Mouse (Mus musculus) liver, embryonic 13.5 days (tissue): ENCODE measurements at regions not wholly inside any gene's neighbourhood (a gene's known extent, or its start where the extent isn't known, plus 50 kb on each side); places are given as distances from the start of the nearest gene placed in this dataset.

Source experiments
- ATAC-seq: fragments of 200-750 bp; cut with Nextera tagmentation; 2 replicates; pipeline ENCODE4 v1.8.0; 2017; ENCODE audit warnings: low read depth, mild to moderate bottlenecking, moderate number of reproducible peaks, moderate library complexity
- DNase-seq: peaks from one replicate; pipeline ENCODE4 v3.0.0; 2022
- H3K27ac ChIP-seq: fragments of 300-500 bp; sonication (generic); 2 replicates; pipeline ENCODE4 v1.5.1; 2015; ENCODE audit warnings: moderate library complexity, mild to moderate bottlenecking, inconsistent platforms
- H3K27me3 ChIP-seq: fragments of 300-500 bp; sonication (generic); 2 replicates; pipeline ENCODE4 v1.6.1; 2015; ENCODE audit warnings: mild to moderate bottlenecking, inconsistent platforms
- H3K36me3 ChIP-seq: fragments of 300-500 bp; sonication (generic); 2 replicates; pipeline ENCODE4 v1.6.1; 2015; ENCODE audit warnings: mild to moderate bottlenecking, inconsistent platforms
- H3K4me1 ChIP-seq: fragments of 300-500 bp; sonication (generic); replicated peaks from 2 replicates; pipeline ENCODE4 v1.6.1; 2015; ENCODE audit warnings: inconsistent platforms
- H3K4me2 ChIP-seq: fragments of 300-500 bp; sonication (generic); 2 replicates; pipeline ENCODE4 v1.6.1; 2015; ENCODE audit warnings: inconsistent platforms, mild to moderate bottlenecking, moderate library complexity
- H3K4me3 ChIP-seq: fragments of 300-500 bp; sonication (generic); replicated peaks from 2 replicates; pipeline ENCODE4 v1.5.1; 2015; ENCODE audit warnings: mild to moderate bottlenecking, inconsistent platforms
- H3K9ac ChIP-seq: fragments of 300-500 bp; sonication (generic); 2 replicates; pipeline ENCODE4 v1.6.1; 2015; ENCODE audit warnings: mild to moderate bottlenecking, inconsistent platforms
- H3K9me3 ChIP-seq: fragments of 300-500 bp; sonication (generic); replicated peaks from 2 replicates; pipeline ENCODE4 v1.6.1; 2016; ENCODE audit warnings: inconsistent platforms
- WGBS: fragments of 180-500 bp; shearing (Covaris S2); methylation state at CpG from one replicate; pipeline ENCODE4 v1.1.7; 2015; ENCODE audit not compliant: insufficient replicate concordance; 5-methylcytosine and 5-hydroxymethylcytosine counted together

DNA sequence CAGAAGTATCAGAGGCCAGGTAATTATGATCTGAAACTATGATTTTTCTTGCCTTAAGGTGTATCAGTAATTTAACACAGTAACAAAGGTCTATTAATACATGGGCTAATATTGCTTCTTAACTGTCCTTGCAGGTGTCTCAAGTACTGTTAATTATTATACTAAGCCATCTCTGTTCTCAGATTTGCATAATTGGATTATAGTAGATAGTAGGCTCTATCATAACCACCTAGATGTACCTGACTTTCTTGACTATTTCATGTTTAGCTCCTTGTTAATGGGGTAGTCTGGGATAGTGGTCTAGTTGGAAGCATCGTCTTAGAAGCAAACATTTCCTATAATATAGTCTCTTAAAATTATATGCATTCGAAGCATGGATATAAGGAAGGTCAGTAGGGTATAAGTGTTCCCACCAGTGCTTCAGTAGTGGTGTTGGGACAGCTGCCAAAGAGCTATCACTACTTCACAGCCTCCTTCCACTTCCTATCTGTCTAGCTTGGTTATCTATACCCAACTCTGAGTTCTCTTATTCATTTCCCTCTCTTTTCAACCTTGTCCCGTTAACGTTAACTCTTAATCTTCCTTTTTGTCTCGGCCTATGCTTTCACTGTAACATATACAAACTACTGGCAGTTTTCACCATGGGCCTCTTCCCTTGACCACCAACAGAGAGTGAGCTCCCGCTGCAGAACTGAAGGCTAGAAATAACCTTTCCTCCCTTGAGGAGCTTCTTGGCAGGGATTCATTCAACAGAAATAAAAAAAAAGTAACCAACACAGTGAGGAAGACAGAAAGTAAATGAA lies 630.9 kb upstream of the Lcorl start:
- Histone ChIP-seq H3K27me3 (no peaks in the 10 kb centered on the region), H3K4me1 (no peaks in the 10 kb centered on the region; the same call in 1 of the 2 replicates), H3K27ac (no peak overlapping the region), H3K9ac (no peak overlapping the region), H3K36me3 (no peaks in the 10 kb centered on the region), H3K4me2 (no peak overlapping the region), H3K9me3 (no peaks in the 10 kb centered on the region), H3K4me3 (no peak overlapping the region)
- DNase-seq (no peak), ATAC-seq (peak; percentile 79)
- 13% methylated on average over 6 of the region's 6 CpGs for WGBS

DNA sequence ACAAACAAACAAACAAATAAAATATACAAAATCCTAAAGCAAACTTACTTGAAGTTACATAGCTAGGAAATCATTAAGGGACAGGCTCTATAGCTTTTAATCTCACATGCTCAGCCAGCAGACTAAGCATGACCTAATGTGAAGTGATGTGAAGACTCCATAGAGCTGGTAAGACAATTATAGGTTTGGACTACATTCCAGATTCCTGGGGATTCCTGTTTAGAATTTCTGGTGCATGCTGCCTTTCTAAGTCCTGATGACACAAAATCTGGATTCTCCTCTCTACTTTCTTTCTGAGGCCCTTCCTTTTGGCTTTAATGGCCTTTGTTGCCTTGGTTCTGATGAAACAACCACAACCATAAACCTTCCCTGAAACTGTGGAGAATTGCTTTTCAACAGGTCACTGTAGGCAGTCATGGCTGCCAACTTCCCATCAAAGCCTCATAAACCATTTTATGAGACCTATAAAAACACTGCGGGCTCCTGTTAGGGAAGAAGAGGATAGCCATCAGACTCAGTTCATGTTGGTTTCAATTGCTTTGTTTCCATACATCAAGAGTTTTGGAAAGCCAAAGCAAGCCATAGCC lies 629.4 kb upstream of the Lcorl start:
- 71% methylated on average over 1 of the region's 1 CpGs for WGBS
- no peak for ATAC-seq
- Histone ChIP-seq H3K4me3 (no peak overlapping the region), H3K4me2 (no peak overlapping the region), H3K9me3 (no peaks in the 10 kb centered on the region), H3K4me1 (no peaks in the 10 kb centered on the region; the same call in 1 of the 2 replicates), H3K9ac (no peak overlapping the region), H3K27ac (no peak overlapping the region), H3K36me3 (no peaks in the 10 kb centered on the region), H3K27me3 (no peaks in the 10 kb centered on the region)
- no peak for DNase-seq

- no peak for ATAC-seq
- no peaks in the 10 kb centered on the region for H3K9me3 ChIP-seq
- H3K27me3 ChIP-seq: no peaks in the 10 kb centered on the region
- no peaks in the 10 kb centered on the region for H3K36me3 ChIP-seq
- DNase-seq: no peak
- no peak overlapping the region for H3K4me3 ChIP-seq
- H3K9ac ChIP-seq: no peak overlapping the region
- WGBS: 75% methylated on average over 3 of the region's 3 CpGs
- no peaks in the 10 kb centered on the region for H3K4me1 ChIP-seq
- no peak overlapping the region for H3K4me2 ChIP-seq
- H3K27ac ChIP-seq: no peak overlapping the region
These were observed 598.9 kb upstream of the Lcorl start for GRCm38 (mm10) chr5:46456356-46456755.

DNA sequence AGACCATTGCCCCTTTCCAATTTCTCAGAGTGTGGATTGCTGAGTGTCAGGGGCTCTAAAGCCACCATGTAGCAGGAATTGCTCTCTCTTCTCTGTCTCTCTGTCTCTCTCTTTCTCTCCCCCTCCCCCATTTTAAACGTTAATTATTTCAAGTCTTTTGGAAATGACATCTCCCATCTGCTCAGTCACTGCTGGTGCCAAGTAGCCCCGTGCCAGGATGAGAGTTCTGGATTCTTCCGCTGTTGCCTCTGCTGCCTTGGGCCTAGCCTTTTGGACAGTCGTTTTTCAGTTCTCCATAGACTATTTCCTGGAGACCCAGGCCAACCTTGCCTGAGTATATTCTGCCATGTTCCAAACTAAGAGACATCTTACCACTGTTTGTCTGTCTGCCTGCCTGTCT lies 590.9 kb upstream of the Lcorl start:
- ATAC-seq (no peak), DNase-seq (no peak)
- Histone ChIP-seq H3K4me2 (no peak overlapping the region), H3K9ac (no peak overlapping the region), H3K4me3 (no peak overlapping the region), H3K9me3 (no peaks in the 10 kb centered on the region), H3K27me3 (no peaks in the 10 kb centered on the region), H3K4me1 (no peaks in the 10 kb centered on the region), H3K27ac (no peak overlapping the region), H3K36me3 (no peaks in the 10 kb centered on the region)
- WGBS: 59% methylated on average over 4 of the region's 4 CpGs

- H3K9me3 ChIP-seq: no peaks in the 10 kb centered on the region
- WGBS: 34% methylated on average over 3 of the region's 3 CpGs
- ATAC-seq (no peak), DNase-seq (no peak)
- no peak overlapping the region for H3K4me2 ChIP-seq
- no peak overlapping the region for H3K9ac ChIP-seq
- H3K27me3 ChIP-seq: no peaks in the 10 kb centered on the region
- H3K36me3 ChIP-seq: no peaks in the 10 kb centered on the region
- H3K4me1 ChIP-seq: no peaks in the 10 kb centered on the region
- H3K27ac ChIP-seq: no peak overlapping the region
- H3K4me3 ChIP-seq: no peak overlapping the region
These were observed 588.4 kb upstream of the Lcorl start for GRCm38 (mm10) chr5:46445844-46446243.

GRCm38 (mm10) chr5:46445122-46445521 lies 587.7 kb upstream of the Lcorl start:
- no peak overlapping the region for H3K9ac ChIP-seq
- DNase-seq (no peak), ATAC-seq (no peak)
- H3K27me3 ChIP-seq: no peaks in the 10 kb centered on the region
- no peak overlapping the region for H3K4me3 ChIP-seq
- H3K27ac ChIP-seq: no peak overlapping the region
- no peaks in the 10 kb centered on the region for H3K36me3 ChIP-seq
- no peak overlapping the region for H3K4me2 ChIP-seq
- H3K4me1 ChIP-seq: no peaks in the 10 kb centered on the region
- WGBS: 56% methylated on average over 7 of the region's 7 CpGs
- no peaks in the 10 kb centered on the region for H3K9me3 ChIP-seq

GRCm38 (mm10) chr5:46443805-46444340 lies 586.5 kb upstream of the Lcorl start:
- Histone ChIP-seq H3K9ac (no peak overlapping the region), H3K27me3 (no peaks in the 10 kb centered on the region), H3K4me3 (no peak overlapping the region), H3K4me1 (no peaks in the 10 kb centered on the region), H3K27ac (no peak overlapping the region), H3K9me3 (no peaks in the 10 kb centered on the region), H3K36me3 (no peaks in the 10 kb centered on the region), H3K4me2 (no peak overlapping the region)
- DNase-seq (no peak), ATAC-seq (no peak)
- WGBS: 13% methylated on average over 12 of the region's 12 CpGs

GRCm38 (mm10) chr5:46442600-46443248 lies 585.3 kb upstream of the Lcorl start:
- Histone ChIP-seq H3K36me3 (no peaks in the 10 kb centered on the region), H3K27me3 (no peaks in the 10 kb centered on the region), H3K4me2 (no peak overlapping the region), H3K27ac (no peak overlapping the region), H3K4me3 (no peak overlapping the region), H3K9ac (no peak overlapping the region), H3K4me1 (no peaks in the 10 kb centered on the region), H3K9me3 (no peaks in the 10 kb centered on the region)
- ATAC-seq: no peak
- DNase-seq: no peak
- 72% methylated on average over 6 of the region's 6 CpGs for WGBS

GRCm38 (mm10) chr5:46441716-46442115 lies 584.3 kb upstream of the Lcorl start:
- no peaks in the 10 kb centered on the region for H3K4me1 ChIP-seq
- no peak overlapping the region for H3K4me2 ChIP-seq
- H3K9ac ChIP-seq: no peak overlapping the region
- no peak overlapping the region for H3K27ac ChIP-seq
- H3K9me3 ChIP-seq: no peaks in the 10 kb centered on the region
- ATAC-seq (no peak), DNase-seq (no peak)
- no peak overlapping the region for H3K4me3 ChIP-seq
- no peaks in the 10 kb centered on the region for H3K36me3 ChIP-seq
- H3K27me3 ChIP-seq: no peaks in the 10 kb centered on the region

DNA sequence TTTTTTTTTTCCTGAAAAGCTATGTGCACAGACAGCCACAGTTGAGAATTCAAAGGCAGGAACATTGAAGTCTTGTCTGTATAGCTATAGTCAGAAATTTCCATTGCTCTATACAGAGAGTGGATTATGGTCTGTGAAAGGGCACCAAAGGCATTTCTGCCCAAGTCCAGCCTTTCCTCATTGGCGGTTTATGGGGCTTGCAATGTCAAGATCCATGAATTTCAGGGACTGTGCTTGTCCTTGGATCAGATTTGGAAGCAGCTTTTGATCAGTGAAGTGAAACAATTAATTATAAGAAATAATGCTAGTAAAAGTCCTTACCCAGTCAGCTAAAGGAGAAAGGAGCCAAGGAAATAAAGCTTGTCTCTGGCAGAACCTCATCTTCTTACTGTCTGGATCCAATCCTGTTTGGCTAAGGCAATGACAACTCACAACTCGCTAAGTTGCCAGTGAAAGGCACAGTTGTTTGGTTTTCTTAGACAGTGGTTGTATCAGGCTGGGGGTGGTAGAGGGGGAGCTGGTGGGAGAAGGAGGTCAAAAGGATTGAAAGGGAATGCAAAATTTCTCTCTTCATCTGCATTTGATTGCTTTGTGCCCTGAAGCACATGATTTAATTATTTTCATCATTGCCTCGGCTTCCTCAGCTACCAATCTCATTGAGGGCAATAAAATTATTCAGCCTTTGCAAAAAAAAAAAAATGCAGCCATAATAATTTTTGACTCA lies 574.4 kb upstream of the Lcorl start:
- H3K4me1 ChIP-seq: no peaks in the 10 kb centered on the region
- H3K36me3 ChIP-seq: no peaks in the 10 kb centered on the region
- ATAC-seq (no peak), DNase-seq (no peak)
- no peaks in the 10 kb centered on the region for H3K27me3 ChIP-seq
- 45% methylated on average over 3 of the region's 3 CpGs for WGBS
- no peak overlapping the region for H3K4me2 ChIP-seq
- no peak overlapping the region for H3K27ac ChIP-seq
- H3K9me3 ChIP-seq: no peaks in the 10 kb centered on the region
- H3K4me3 ChIP-seq: no peak overlapping the region
- H3K9ac ChIP-seq: no peak overlapping the region

DNA sequence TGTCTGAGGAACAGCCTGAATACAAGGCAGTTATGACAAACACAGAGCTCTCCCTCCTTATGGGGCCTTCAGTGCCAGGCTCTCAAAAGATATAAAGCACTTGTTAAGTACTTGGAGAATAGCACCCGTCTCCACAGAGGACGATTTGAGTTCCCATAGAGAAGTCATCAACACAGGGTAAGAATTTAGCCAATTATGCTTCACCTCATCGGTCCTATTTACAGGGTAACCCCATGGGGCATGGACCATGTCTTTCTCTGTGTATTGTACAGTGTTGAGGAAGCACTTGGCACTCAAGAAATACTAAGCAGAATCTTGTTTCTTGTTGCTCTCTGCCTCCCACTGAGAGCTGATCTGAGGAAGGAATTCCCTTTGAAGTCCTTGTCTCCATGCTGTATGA lies 565.3 kb upstream of the Lcorl start:
- H3K27me3 ChIP-seq: no peaks in the 10 kb centered on the region
- H3K9ac ChIP-seq: no peak overlapping the region
- no peak overlapping the region for H3K4me2 ChIP-seq
- no peaks in the 10 kb centered on the region for H3K4me1 ChIP-seq
- H3K4me3 ChIP-seq: no peak overlapping the region
- no peak overlapping the region for H3K27ac ChIP-seq
- 71% methylated on average over 3 of the region's 3 CpGs for WGBS
- H3K36me3 ChIP-seq: no peaks in the 10 kb centered on the region
- DNase-seq: no peak
- no peaks in the 10 kb centered on the region for H3K9me3 ChIP-seq
- no peak for ATAC-seq
